Mouse (Mus musculus): ENCODE results near the gene Pik3r3. TPM values are rescaled to one million over a fixed set of nuclear protein-coding genes. Genes with fewer than 3 reads are reported as not detected.
"Not testable (repeated sequence)": the region's sequence is repeated elsewhere in the genome, so short reads cannot be mapped to it uniquely, and the experiment has no call there.

The Pik3r3 gene
- total RNA-seq, 2 experiments from 2014 or later: 5.6 to 7.3 TPM

DNA sequence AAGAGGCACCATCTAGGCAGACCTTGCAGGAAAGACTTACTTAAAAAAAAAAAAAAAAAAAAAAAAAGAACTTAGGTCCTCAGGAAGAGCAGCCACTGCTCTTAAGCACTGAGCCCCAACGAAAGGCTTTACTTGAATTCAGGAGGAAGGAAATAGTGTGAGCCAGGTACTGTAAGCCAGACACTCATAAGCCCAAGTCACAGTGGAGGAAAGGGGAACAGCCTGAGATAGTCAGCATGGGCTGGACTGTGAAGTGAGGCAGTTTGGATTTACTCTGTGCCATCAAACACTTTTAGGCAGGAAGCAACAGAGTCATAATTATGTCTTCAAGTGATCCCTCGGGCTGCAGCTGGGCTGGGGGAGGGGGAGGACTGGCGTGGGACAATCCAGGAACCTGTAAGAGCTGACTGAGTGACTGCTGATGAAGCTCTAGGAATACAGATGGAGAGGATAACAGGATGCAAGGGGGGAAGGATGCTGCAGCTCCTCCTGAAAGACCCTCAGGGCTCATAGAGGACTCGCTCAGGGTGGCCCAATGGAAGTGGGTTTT lies 29.1 kb upstream of the Pik3r3 start:
- intact Hi-C loops (cut with DNase I): no loop called here
- TF ChIP-seq CTCF (IDR thresholded peaks at IDR 0.05): no peak
- Histone ChIP-seq H3K4me3 (no peak overlapping the region), H3K27ac (peak overlapping the region; percentile 38)
- no peak for DNase-seq

DNA sequence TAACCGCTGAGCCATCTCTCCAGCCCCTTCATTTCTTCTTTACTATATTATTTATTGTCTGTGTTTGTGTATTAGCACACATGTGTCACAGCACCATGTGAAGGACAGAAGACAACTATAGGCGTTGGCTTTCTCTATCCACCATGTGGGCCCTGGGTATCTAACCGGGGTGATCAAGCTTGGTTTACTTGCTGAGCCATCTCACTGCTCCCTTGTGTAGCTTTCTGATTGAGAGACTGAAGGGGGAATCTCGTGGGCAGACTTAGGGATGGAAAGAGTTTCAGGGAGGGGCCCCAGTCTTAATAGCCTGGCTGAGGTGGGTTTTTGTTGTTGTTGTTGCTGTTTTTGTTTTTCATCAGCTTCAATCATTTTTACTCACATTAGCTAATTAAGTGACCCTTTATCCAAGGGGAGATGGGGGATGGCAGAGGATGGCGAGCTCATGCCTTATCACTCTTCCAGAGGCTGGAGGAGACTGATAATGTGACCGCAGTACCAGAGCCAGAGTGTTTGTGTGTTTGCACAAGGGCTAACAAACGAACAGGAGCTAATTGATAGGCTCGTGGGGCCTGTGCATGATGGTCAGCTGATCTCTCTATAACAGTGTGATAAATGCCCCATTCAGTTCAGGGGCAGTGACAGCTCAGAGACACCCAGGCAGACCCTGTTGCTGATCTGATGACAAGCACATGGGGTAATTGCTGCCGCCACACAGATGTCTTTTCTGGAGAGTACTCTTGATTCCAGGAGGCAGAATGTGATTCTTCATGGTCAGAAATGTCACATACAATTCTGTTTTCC lies 27.6 kb upstream of the Pik3r3 start:
- intact Hi-C loops (cut with DNase I): no loop called here
- Histone ChIP-seq H3K27ac (no peak overlapping the region), H3K4me3 (no peak overlapping the region)
- no peak for DNase-seq
- TF ChIP-seq CTCF (IDR thresholded peaks at IDR 0.05): no peak

DNA sequence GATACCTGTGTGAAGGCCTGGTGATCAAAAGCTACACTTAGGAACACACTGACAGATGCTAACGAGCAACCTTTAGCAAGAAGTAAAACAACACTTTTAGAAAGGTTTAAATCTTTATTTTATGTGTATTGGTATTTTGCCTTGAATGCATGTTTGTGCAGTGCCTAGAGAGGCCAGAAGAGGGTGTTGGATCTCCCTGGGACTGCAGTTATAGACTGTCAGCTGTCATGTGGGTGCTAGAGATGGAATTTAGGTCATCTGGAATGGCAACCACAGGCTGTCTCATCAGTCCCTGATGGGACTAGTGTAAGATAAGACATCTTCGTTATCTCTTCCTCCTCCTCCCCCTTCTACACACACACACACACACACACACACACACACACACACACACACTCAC lies 23.0 kb upstream of the Pik3r3 start:
- Histone ChIP-seq H3K27ac (no peak overlapping the region), H3K4me3 (no peak overlapping the region)
- intact Hi-C loops (cut with DNase I): no loop called here
- DNase-seq: no peak
- TF ChIP-seq CTCF (IDR thresholded peaks at IDR 0.05): peak; percentile 61

DNA sequence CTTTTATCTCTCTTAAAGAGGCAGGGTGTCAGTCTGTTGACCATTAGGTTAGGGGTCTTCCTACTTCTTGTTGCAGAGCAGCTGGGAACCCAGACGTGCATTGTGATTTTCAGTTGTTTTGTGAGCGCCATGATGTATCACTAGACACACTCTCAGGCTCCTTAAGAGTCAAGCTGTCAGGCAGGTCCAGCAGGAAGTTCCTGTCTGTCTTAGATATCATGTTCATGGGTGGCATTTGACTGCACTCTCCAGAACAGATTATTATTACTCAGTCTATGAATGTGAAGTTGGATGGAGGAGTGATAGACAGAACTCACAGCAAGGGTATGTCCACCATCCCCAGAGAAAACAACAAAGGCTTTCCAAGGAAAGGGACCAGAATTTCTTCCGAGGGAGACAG lies 17.0 kb upstream of the Pik3r3 start:
- Histone ChIP-seq H3K4me3 (no peak overlapping the region), H3K27ac (no peak overlapping the region)
- intact Hi-C loops (cut with DNase I): no loop called here
- no peak for DNase-seq
- TF ChIP-seq CTCF (IDR thresholded peaks at IDR 0.05): no peak

DNA sequence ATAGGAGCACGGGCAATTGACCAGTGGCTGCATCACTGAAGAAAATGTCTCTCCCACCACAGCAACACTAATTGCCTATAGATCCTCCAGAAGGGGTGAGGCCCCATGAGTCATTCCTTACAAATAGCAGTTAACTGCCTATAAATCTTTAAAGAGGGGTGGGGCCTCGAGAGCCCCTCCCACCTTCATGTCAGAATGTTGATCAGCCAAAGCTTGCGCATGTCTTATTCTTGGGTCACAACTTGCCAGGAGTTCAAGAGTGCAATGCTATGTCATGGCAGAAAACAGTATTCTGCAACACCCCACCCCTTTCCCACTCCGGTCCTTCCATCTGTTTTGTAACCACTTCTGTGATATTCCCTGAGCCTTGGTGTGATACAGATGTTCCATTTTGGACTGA lies 14.9 kb upstream of the Pik3r3 start:
- H3K4me3 ChIP-seq: no peak overlapping the region
- no peak overlapping the region for H3K27ac ChIP-seq
- intact Hi-C loops (cut with DNase I): no loop called here
- DNase-seq: no peak
- TF ChIP-seq CTCF (IDR thresholded peaks at IDR 0.05): no peak

DNA sequence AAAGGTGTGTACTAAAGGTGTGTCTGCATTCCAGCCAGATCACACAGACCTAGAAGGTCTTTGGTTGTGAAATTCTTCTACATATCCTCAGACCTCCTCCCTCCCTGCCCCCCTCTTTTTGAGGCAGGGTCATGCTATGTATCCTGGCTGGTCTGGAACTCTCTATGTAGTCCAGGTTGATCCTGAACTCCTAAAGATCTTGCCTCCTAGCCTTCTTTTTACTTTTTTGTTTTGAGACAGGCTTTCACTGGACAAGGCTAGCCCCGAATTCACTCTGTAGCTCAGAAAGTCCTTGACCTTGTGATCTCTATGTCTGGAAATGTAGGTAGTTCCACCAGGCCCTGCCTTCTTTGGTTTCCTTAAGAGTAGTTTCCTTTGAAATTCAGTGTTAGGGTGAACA lies 12.5 kb upstream of the Pik3r3 start:
- intact Hi-C loops (cut with DNase I): no loop called here
- DNase-seq: no peak
- Histone ChIP-seq H3K27ac (no peak overlapping the region), H3K4me3 (no peak overlapping the region)
- no peak for TF ChIP-seq CTCF (IDR thresholded peaks at IDR 0.05)

DNA sequence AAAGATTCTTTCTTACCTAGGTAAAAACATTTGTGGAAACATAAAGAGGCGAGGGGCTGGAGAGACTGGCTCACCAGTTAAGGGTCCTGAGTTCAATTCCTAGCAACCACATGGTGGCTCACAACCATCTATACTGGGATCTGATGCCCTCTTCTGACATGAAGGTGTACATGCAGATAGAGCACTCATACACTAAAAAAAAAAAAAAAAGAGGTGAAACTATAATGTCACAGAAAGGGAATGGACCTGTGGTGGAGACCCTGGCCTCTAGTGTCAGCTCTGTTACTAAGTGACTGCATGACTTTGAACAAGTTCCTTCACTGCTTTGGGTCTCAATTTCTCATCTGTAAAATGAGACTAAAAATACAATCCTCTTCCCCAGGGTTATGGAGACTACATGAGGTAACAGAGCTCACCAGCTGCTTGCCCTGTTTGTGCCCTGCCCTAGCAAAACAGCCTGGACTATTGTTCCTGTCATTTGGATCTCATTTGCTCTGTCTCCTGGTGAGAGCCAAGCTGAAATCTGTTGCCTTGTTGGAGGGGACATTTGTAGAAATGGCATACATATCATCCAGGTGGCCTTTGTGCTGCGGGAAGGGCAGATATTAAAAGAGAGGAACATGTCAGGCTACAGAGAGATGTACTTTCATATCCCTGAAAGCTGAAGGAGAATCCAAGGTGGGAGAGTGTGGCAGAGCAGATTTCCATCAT lies 5.4 kb upstream of the Pik3r3 start:
- intact Hi-C loops (cut with DNase I): no loop called here
- no peak overlapping the region for H3K4me3 ChIP-seq
- no peak overlapping the region for H3K27ac ChIP-seq
- no peak for DNase-seq
- no peak for TF ChIP-seq CTCF (IDR thresholded peaks at IDR 0.05)

DNA sequence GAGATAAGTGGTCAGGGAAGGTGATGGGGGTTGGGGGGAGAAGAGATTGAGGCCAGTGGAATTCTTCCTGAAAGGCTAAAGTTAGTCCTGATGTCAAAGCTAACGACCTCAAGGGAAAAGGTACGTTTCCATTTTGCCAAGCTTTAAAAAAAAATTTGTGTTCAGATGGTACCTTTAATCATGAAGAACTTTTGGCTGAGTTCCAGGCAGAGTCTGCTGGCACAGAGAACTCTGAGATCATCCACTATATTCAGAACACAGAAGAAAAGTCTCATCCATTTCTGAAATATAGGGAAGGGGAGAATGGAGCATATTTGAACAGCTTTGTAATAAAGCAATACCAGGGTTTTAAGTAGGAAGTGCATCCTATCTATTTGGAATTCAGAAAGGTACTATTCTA lies 4.4 kb upstream of the Pik3r3 start:
- Histone ChIP-seq H3K27ac (no peak overlapping the region), H3K4me3 (no peak overlapping the region)
- intact Hi-C loops (cut with DNase I): no loop called here
- DNase-seq: no peak
- TF ChIP-seq CTCF (IDR thresholded peaks at IDR 0.05): no peak

DNA sequence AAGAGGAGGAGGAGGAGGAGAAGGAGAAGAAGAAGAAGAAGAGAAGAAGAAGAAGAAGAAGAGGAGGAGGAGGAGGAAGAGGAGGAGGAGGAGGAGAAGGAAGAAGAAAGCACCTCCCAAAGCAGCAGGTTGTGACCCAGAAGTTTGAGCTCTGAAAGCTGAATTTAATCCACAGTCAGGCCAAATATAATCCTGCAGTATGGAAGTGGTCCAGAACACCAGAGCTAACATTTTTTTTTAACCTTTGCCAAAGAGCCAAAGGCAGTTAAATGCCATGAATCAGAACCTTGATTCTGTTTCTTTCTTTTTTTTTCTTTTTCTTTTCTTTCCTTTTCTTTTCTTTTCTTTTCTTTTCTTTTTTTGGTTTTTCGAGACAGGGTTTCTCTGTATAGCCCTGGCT lies 3.8 kb upstream of the Pik3r3 start:
- H3K27ac ChIP-seq; DNase-seq; intact Hi-C loops (cut with DNase I): not testable (repeated sequence)

DNA sequence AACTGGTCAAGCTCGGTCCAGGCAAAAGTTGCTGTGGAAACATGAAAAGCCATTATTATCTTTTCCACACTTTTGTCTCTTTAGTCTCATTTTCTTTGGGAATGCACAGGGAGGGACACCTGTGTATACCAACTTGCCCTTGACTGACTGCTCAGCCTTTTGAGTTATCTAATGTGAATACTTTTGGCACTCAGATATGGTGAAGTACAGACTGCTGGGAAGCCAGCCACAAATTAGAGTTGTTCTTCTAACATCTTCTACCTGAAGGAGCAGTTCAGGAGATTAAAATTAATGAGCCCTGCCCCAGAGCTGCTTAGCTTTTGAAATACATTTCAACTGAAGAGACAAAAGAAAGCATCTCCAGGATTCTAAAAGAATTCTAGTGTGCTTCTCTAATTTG lies 2.4 kb upstream of the Pik3r3 start:
- no peak for DNase-seq
- no peak overlapping the region for H3K4me3 ChIP-seq
- no peak for TF ChIP-seq CTCF (IDR thresholded peaks at IDR 0.05)
- intact Hi-C loops (cut with DNase I): no loop called here
- no peak overlapping the region; the same call in 1 of the 2 replicates for H3K27ac ChIP-seq

More for the DNA sequence above, 3.8 kb upstream of the Pik3r3 start:
- H3K4me3 ChIP-seq: not testable (repeated sequence)

DNA sequence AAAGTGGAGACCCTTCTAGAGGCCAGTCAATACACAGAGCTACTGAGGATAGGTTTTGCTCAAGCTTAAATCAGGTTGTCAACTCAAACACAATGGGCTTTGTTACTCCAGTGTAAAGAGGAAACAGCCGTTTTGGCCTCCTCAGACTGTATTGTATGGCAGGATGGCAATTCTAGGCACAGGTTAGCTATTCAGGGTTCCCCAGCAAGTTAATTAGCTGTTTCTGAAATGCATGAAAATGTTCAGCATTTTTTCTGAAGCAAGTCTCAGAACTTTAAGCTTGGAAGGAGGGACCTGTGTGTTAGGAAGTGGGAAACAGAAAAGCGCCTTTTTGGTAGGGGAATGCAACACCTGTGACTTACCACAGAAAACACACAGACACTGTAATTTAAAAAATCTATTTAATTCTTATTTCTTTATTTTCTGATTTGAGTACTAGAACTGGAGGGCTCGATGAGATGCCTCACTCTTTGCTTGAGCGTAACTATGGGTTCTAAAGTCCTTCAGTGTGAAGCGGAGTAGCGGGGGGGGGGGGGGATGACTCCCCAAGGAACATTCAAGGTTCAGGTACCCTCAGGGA lies 1.3 kb upstream of the Pik3r3 start:
- TF ChIP-seq CTCF (IDR thresholded peaks at IDR 0.05): no peak
- intact Hi-C loops (cut with DNase I): loop anchor here (2.0 to 5.0 kb wide), 2 partner anchors 37 to 62 kb away; no protein-coding TSS in a partner anchor
- DNase-seq: no peak
- peak overlapping the region; percentile 94 for H3K4me3 ChIP-seq
- H3K27ac ChIP-seq: peak overlapping the region; percentile 98

DNA sequence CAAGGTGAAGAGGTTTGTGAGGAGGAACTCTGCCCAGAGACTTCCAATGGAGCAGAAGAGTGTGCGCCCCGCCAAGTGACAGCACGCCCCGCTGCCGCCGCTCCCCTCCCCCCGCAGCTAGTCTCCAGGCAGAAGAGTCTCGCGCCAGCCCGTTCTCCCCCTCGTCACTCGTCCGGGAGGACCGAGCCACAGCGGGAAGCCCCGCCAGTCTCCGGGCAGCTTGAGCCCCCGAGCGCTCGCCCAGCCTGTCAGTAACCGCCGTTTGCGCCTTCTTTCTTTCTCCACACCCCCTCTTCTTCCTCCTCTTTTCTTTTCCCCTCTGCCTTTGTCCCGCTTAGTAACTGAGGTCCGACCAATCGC lies 658 bp upstream of the Pik3r3 start:
- Histone ChIP-seq H3K4me3 (peak overlapping the region; percentile 94), H3K27ac (peak overlapping the region; percentile 98)
- TF ChIP-seq CTCF (IDR thresholded peaks at IDR 0.05): no peak
- intact Hi-C loops (cut with DNase I): loop anchor here (2.0 to 5.0 kb wide), 2 partner anchors 38 to 62 kb away; no protein-coding TSS in a partner anchor
- no peak for DNase-seq

Measured in gastrocnemius, adult 2 months (tissue).